In genomic region chr4:151234981-151235380, GRCm38 (mm10) we compare ENCODE assay signal across 27 mouse cellular contexts.
DNase-seq lines count a peak whose midpoint lies in the region; TF ChIP-seq lines count a peak whose summit lies in the region.
"Had no signal": no experiment of that assay in that cellular context is flagged by ENCODE, and none has a peak within 500 bp of the region (broad histone marks: within the 10 kb centered on the region; RNA-seq: fewer than 3 reads in every experiment).

No protein-coding gene starts in this region.

- H3K4me3 ChIP-seq in layer of hippocampus, adult 2 months: no peak overlapping the region
- no peak overlapping the region for H3K4me3 ChIP-seq in thymus, adult 2 months (ENCODE audit: control insufficient read depth, insufficient read depth, low read length)
- H3K4me3 ChIP-seq: embryonic facial prominence, embryonic 15.5 days; forebrain, embryonic 12.5 days; heart, adult 2 months; heart, embryonic 12.5 days; hindbrain, embryonic 13.5 days; limb, embryonic 10.5 days; limb, embryonic 15.5 days; liver, embryonic 13.5 days; midbrain, embryonic 13.5 days had no signal

- H3K27ac ChIP-seq in layer of hippocampus, adult 2 months: peak overlapping the region; percentile 36; the same call in 1 of the 2 replicates
- no peak overlapping the region for H3K27ac ChIP-seq in thymus, adult 2 months (ENCODE audit: control insufficient read depth, insufficient read depth, low read length)
- H3K27ac ChIP-seq: embryonic facial prominence, embryonic 15.5 days; forebrain, embryonic 12.5 days; heart, adult 2 months; hindbrain, embryonic 13.5 days; limb, embryonic 10.5 days; limb, embryonic 15.5 days; liver, embryonic 13.5 days; macrophage; midbrain, embryonic 13.5 days had no signal

- no peaks in the 10 kb centered on the region for H3K4me1 ChIP-seq in thymus, adult 2 months (replicated peaks; ENCODE audit: control insufficient read depth, insufficient read depth, low read length)
- H3K4me1 ChIP-seq: embryonic facial prominence, embryonic 15.5 days; forebrain, embryonic 12.5 days; heart, embryonic 12.5 days; limb, embryonic 15.5 days; liver, embryonic 13.5 days; midbrain, embryonic 13.5 days had no signal

- H3K36me3 ChIP-seq in thymus, adult 2 months (ENCODE audit: control insufficient read depth, insufficient read depth, low read length): no peaks in the 10 kb centered on the region
- H3K36me3 ChIP-seq: embryonic facial prominence, embryonic 15.5 days; forebrain, embryonic 12.5 days; heart, embryonic 12.5 days; hindbrain, embryonic 13.5 days; limb, embryonic 10.5 days; limb, embryonic 15.5 days; liver, embryonic 13.5 days; midbrain, embryonic 13.5 days had no signal

- no peak for TF ChIP-seq CTCF in layer of hippocampus, adult 2 months (conservative IDR thresholded peaks at IDR 0.05)
- no peak for TF ChIP-seq CTCF in thymus, adult 2 months (IDR thresholded peaks at IDR 0.05; ENCODE audit: borderline replicate concordance, control insufficient read depth, extremely low read depth, insufficient read depth, low read length, poor library complexity)

- H3K27me3 ChIP-seq in thymus, adult 2 months (ENCODE audit: control insufficient read depth, insufficient read depth, low read length): no peaks in the 10 kb centered on the region
- H3K27me3 ChIP-seq: embryonic facial prominence, embryonic 15.5 days; forebrain, embryonic 12.5 days; limb, embryonic 15.5 days; liver, embryonic 13.5 days; midbrain, embryonic 13.5 days had no signal

- DNase-seq in cerebellum, adult 9-11 months: peak; percentile 35
- DNase-seq in cerebellum, postnatal 10 days: no peak
- DNase-seq in right cerebral cortex, adult 18-20 months: peak; percentile 55
- DNase-seq in right cerebral cortex, postnatal 14 days: no peak
- DNase-seq in layer of hippocampus, adult 2 months (ENCODE audit: low spot score in 2 of 2): peak; percentile 52 to 56
- DNase-seq in layer of hippocampus, postnatal 36 days: peak; percentile 44 to 52
- no peak for DNase-seq in thymus, adult 2 months
- DNase-seq in ovary, postnatal 10 days (ENCODE audit: low spot score): no peak
- DNase-seq: adrenal gland, adult 8-10 months; B cell, adult 2 months; forebrain, postnatal 0 days; heart, adult 2 months; heart, postnatal 4 days; kidney, adult 9 months; kidney, postnatal 10 days; liver, embryonic 13.5 days; lung, adult 18-20 months; lung, postnatal 10 days; retina, postnatal 1 day had no signal

- WGBS in thymus, adult 2 months: 87% methylated on average over 4 of the region's 4 CpGs

- no peak for TF ChIP-seq POLR2A in thymus, adult 2 months (IDR thresholded peaks at IDR 0.05; ENCODE audit: control insufficient read depth, extremely low read depth, insufficient read depth, low read length, poor library complexity)

Comparison
In these comparisons a context has a peak if more than half of its experiments do, and no peak if none do; other contexts are left out.
1. DNase-seq: peak in cerebellum, adult 9-11 months (single experiment), right cerebral cortex, adult 18-20 months (single experiment), layer of hippocampus, adult 2 months (2 of 2) and layer of hippocampus, postnatal 36 days (2 of 2); none in cerebellum, postnatal 10 days (0 of 2), right cerebral cortex, postnatal 14 days (single experiment), thymus, adult 2 months (single experiment) and ovary, postnatal 10 days (single experiment).